Mouse (Mus musculus) cerebellum, adult 9-10 months (tissue): Measurements from ENCODE around the gene Gse1.

Experiments used
- DNase-seq: peaks from one replicate; pipeline ENCODE4 v3.0.0; 2022

Gse1 gene

GRCm38 (mm10) chr8:120300601-120301141, 72.4 kb downstream of the Gse1 start:
- peak; percentile 83 for DNase-seq

- no peak for DNase-seq
These were observed 74.9 kb downstream of the Gse1 start for GRCm38 (mm10) chr8:120302941-120303675.

GRCm38 (mm10) chr8:120304097-120304496, 75.8 kb downstream of the Gse1 start:
- no peak for DNase-seq

- DNase-seq = no peak
These were observed 77.6 kb downstream of the Gse1 start for GRCm38 (mm10) chr8:120305800-120306385.

- no peak for DNase-seq
These were observed 78.8 kb downstream of the Gse1 start for GRCm38 (mm10) chr8:120307103-120307502.

GRCm38 (mm10) chr8:120307528-120307927, 79.3 kb downstream of the Gse1 start:
- no peak for DNase-seq

- peak; percentile 60 for DNase-seq
These were observed 79.9 kb downstream of the Gse1 start for GRCm38 (mm10) chr8:120308131-120308530.

GRCm38 (mm10) chr8:120308553-120308952, 80.3 kb downstream of the Gse1 start:
- peak; percentile 65 for DNase-seq

GRCm38 (mm10) chr8:120309326-120309725, 81.1 kb downstream of the Gse1 start:
- DNase-seq = peak; percentile 74

- no peak for DNase-seq
These were observed 81.8 kb downstream of the Gse1 start for GRCm38 (mm10) chr8:120310063-120310462.

- DNase-seq = no peak
These were observed 84.2 kb downstream of the Gse1 start for GRCm38 (mm10) chr8:120312452-120312851.

- no peak for DNase-seq
These were observed 85.4 kb downstream of the Gse1 start for GRCm38 (mm10) chr8:120313674-120314073.

GRCm38 (mm10) chr8:120314932-120315331, 86.7 kb downstream of the Gse1 start:
- no peak for DNase-seq

- DNase-seq = no peak
These were observed 87.4 kb downstream of the Gse1 start for GRCm38 (mm10) chr8:120315644-120316043.

- DNase-seq = no peak
These were observed 88.5 kb downstream of the Gse1 start for GRCm38 (mm10) chr8:120316707-120317106.

- DNase-seq = no peak
These were observed 89.0 kb downstream of the Gse1 start for GRCm38 (mm10) chr8:120317118-120317824.

GRCm38 (mm10) chr8:120318476-120318991, 90.3 kb downstream of the Gse1 start:
- no peak for DNase-seq

- peak; percentile 80 for DNase-seq
These were observed 91.2 kb downstream of the Gse1 start for GRCm38 (mm10) chr8:120319449-120319848.

- DNase-seq = no peak
These were observed 91.9 kb downstream of the Gse1 start for GRCm38 (mm10) chr8:120320146-120320545.

GRCm38 (mm10) chr8:120321724-120322123, 93.5 kb downstream of the Gse1 start:
- no peak for DNase-seq

GRCm38 (mm10) chr8:120322956-120323448, 94.7 kb downstream of the Gse1 start:
- DNase-seq = no peak

- DNase-seq = no peak
These were observed 96.3 kb downstream of the Gse1 start for GRCm38 (mm10) chr8:120324555-120324954.

GRCm38 (mm10) chr8:120325172-120325767, 97.0 kb downstream of the Gse1 start:
- no peak for DNase-seq
